Mouse (Mus musculus) ovary, postnatal 36 days (tissue): Measurements from ENCODE around the gene Gm21987.

Experiments
- DNase-seq: peaks from one replicate; pipeline ENCODE4 v3.0.0; 2022; ENCODE audit warnings: low spot score, mixed read lengths

Gm21987 gene

GRCm38 (mm10) chr16:38395060-38395730 is 48.4 kb downstream of the Gm21987 start:
- DNase-seq, result no peak

- DNase-seq, result peak; percentile 76
Observed at GRCm38 (mm10) chr16:38396155-38396554, 49.3 kb downstream of the Gm21987 start.

GRCm38 (mm10) chr16:38398266-38398665 is 51.4 kb downstream of the Gm21987 start:
- DNase-seq, result no peak

- DNase-seq, result no peak
Observed at GRCm38 (mm10) chr16:38399076-38399475, 52.2 kb downstream of the Gm21987 start.

GRCm38 (mm10) chr16:38399531-38400231 is 52.8 kb downstream of the Gm21987 start:
- peak; percentile 56 for DNase-seq

GRCm38 (mm10) chr16:38400311-38400960 is 53.6 kb downstream of the Gm21987 start:
- DNase-seq, result peak; percentile 8

- no peak for DNase-seq
Observed at GRCm38 (mm10) chr16:38401468-38401867, 54.6 kb downstream of the Gm21987 start.

- no peak for DNase-seq
Observed at GRCm38 (mm10) chr16:38403639-38404038, 56.8 kb downstream of the Gm21987 start.

GRCm38 (mm10) chr16:38406293-38406692 is 59.5 kb downstream of the Gm21987 start:
- DNase-seq, result no peak

- DNase-seq, result no peak
Observed at GRCm38 (mm10) chr16:38406708-38407107, 59.9 kb downstream of the Gm21987 start.

- no peak for DNase-seq
Observed at GRCm38 (mm10) chr16:38407584-38407983, 60.7 kb downstream of the Gm21987 start.

- no peak for DNase-seq
Observed at GRCm38 (mm10) chr16:38408416-38408815, 61.6 kb downstream of the Gm21987 start.
